10 mouse cellular contexts compared by ENCODE assay signal in genomic region chr13:100843944-100844343, GRCm38 (mm10). TPM values are rescaled to one million over a fixed set of nuclear protein-coding genes. Genes with fewer than 3 reads are reported as not detected.
A peak's percentile ranks its signal among the peaks of the same experiment; 100 is the strongest.
DNase-seq lines count a peak whose midpoint lies in the region; ATAC-seq and TF ChIP-seq lines count a peak whose summit lies in the region.
"Had no signal": no experiment of that assay in that cellular context is flagged by ENCODE, and none has a peak within 500 bp of the region (broad histone marks: within the 10 kb centered on the region; RNA-seq: fewer than 3 reads in every experiment).

No protein-coding gene starts in this region.

- H3K36me3 ChIP-seq in ES-E14 (ENCODE audit: control insufficient read depth, insufficient read depth, low read length, poor library complexity, severe bottlenecking), result no peaks in the 10 kb centered on the region
- H3K36me3 ChIP-seq: forebrain, embryonic 12.5 days; hindbrain, embryonic 13.5 days had no signal

- no peaks in the 10 kb centered on the region for H3K4me1 ChIP-seq in ES-E14 (ENCODE audit: control insufficient read depth in 2 of 2, insufficient read depth in 2 of 2, low read length in 2 of 2, poor library complexity in 1 of 2)
- H3K4me1 ChIP-seq in bone marrow macrophage, adult 2 months (ENCODE audit: control insufficient read depth, insufficient read depth, low read length), result peaks cover 14% of the 10 kb centered on the region

- H3K9ac ChIP-seq in ES-E14 (ENCODE audit: insufficient read depth, low read depth, low read length, poor library complexity, severe bottlenecking), result no peak overlapping the region
- H3K9ac ChIP-seq: forebrain, embryonic 12.5 days; hindbrain, embryonic 13.5 days had no signal

- no peak overlapping the region for H3K4me3 ChIP-seq in ES-E14 (ENCODE audit: insufficient read depth in 1 of 2, low read depth in 1 of 2, low read length in 2 of 2, poor library complexity in 1 of 2, severe bottlenecking in 1 of 2)
- no peak overlapping the region for H3K4me3 ChIP-seq in bone marrow macrophage, adult 2 months (ENCODE audit: insufficient read depth, low read length)
- H3K4me3 ChIP-seq: forebrain, embryonic 12.5 days; hindbrain, embryonic 13.5 days; myocyte had no signal

- DNase-seq in kidney, postnatal 4 days, result peak; percentile 32 to 34
- no peak for DNase-seq in kidney, postnatal 14 days
- DNase-seq in ES-E14 (ENCODE audit: low read depth, low spot score), result peak; percentile 27
- no peak for DNase-seq in frontal cortex, postnatal 25 days (ENCODE audit: low spot score in 2 of 2)
- DNase-seq in gastrocnemius, postnatal 10 days, result no peak

- peak; percentile 33; the same call in 1 of the 2 replicates for TF ChIP-seq CTCF in bone marrow macrophage, adult 2 months (IDR thresholded peaks at IDR 0.05; ENCODE audit: low read depth, low read length)

- TF ChIP-seq POLR2A in bone marrow macrophage, adult 2 months (IDR thresholded peaks at IDR 0.05; ENCODE audit: borderline replicate concordance, low read depth, low read length), result no peak

- H3K9me3 ChIP-seq in ES-E14 (ENCODE audit: control insufficient read depth, insufficient read depth, low read depth, low read length), result no peaks in the 10 kb centered on the region
- H3K9me3 ChIP-seq: hindbrain, embryonic 13.5 days had no signal

- in situ Hi-C loops in ES-E14 (cut with MboI; ENCODE audit: low sequenced_read_pairs in 2 of 2, unreplicated experiment in 2 of 2), result no loop called here

- H3K27ac ChIP-seq in ES-E14 (ENCODE audit: insufficient read depth, low read depth, low read length, poor library complexity, severe bottlenecking), result no peak overlapping the region
- no peak overlapping the region for H3K27ac ChIP-seq in bone marrow macrophage, adult 2 months (ENCODE audit: insufficient read depth, low read depth, low read length)
- H3K27ac ChIP-seq: forebrain, embryonic 12.5 days; hindbrain, embryonic 13.5 days had no signal

- peak; percentile 77 for ATAC-seq in megakaryocyte, adult 5-6 weeks (ENCODE audit: poor library complexity, severe bottlenecking)

TF ChIP-seq in ES-E14, 5 proteins besides CTCF, POLR2A, EP300 and RAD21:
- TF ChIP-seq ZC3H11A (IDR thresholded peaks at IDR 0.05; ENCODE audit: borderline replicate concordance, low read depth, low read length) (no peak), HCFC1 (IDR thresholded peaks at IDR 0.05; ENCODE audit: borderline replicate concordance, insufficient read depth, low read length) (no peak), ZNF384 (IDR thresholded peaks at IDR 0.05; ENCODE audit: low read depth, low read length) (no peak), CHD2 (IDR thresholded peaks at IDR 0.05; ENCODE audit: low read depth, low read length) (no peak), MAFK (IDR thresholded peaks at IDR 0.05; ENCODE audit: insufficient read depth, low read depth, low read length) (no peak)

RNA-seq across cellular contexts. Expression of gene Slc30a5, which starts 10.7 kb away (rescaled TPM):
- 85.6 and 102 TPM in 2 replicates for total RNA-seq in ES-E14 (2012; rRNA removed)
- polyA plus RNA-seq in bone marrow macrophage, adult 2 months (2012; ENCODE audit: insufficient read depth, insufficient read length, missing spikeins), result 47.3 and 53.8 TPM in 2 replicates
- 73.0 and 85.6 TPM in 2 replicates for total RNA-seq in megakaryocyte, adult 5-6 weeks (2015)
- 75.7 and 78.5 TPM in 2 replicates for total RNA-seq in megakaryocyte, adult 5-6 weeks (2017)
- 10 to 100 TPM; 19.1 to 23.5 TPM for total RNA-seq in gastrocnemius, postnatal 10 days (2021)

RNA-seq across cellular contexts. Expression of gene Ccnb1, which starts 57.6 kb away (rescaled TPM):
- 410 and 549 TPM in 2 replicates for total RNA-seq in ES-E14 (2012; rRNA removed)
- polyA plus RNA-seq in bone marrow macrophage, adult 2 months (2012; ENCODE audit: insufficient read depth, insufficient read length, missing spikeins), result 35.0 and 42.5 TPM in 2 replicates
- 133 and 142 TPM in 2 replicates for total RNA-seq in megakaryocyte, adult 5-6 weeks (2015)
- total RNA-seq in megakaryocyte, adult 5-6 weeks (2017), result 188 and 197 TPM in 2 replicates
- 10 to 100 TPM; 10.4 to 13.0 TPM for total RNA-seq in gastrocnemius, postnatal 10 days (2021)

Comparison
In these comparisons a context has a peak if more than half of its experiments do, and no peak if none do; other contexts are left out.
1. DNase-seq: peak in kidney, postnatal 4 days (2 of 2) and ES-E14 (single experiment); none in kidney, postnatal 14 days (single experiment), frontal cortex, postnatal 25 days (0 of 2) and gastrocnemius, postnatal 10 days (single experiment).
2. RNA of gene Ccnb1, which starts 57.6 kb away (total RNA-seq): 410 to 549 TPM in ES-E14 and 133 to 197 TPM in megakaryocyte, adult 5-6 weeks; 10.4 to 13.0 TPM in gastrocnemius, postnatal 10 days; every median in the first group is over 4 times any median in the second.